Mouse (Mus musculus) hindbrain, postnatal 0 days (tissue): ENCODE data around the gene Spdye4b. TPM values are rescaled to one million over a fixed set of nuclear protein-coding genes. Genes with fewer than 3 reads are reported as not detected.
A peak's percentile ranks its signal among the peaks of the same experiment; 100 is the strongest.

ENCODE experiments used
- ATAC-seq: fragments of 200-750 bp; cut with Nextera tagmentation; 2 replicates; pipeline ENCODE4 v1.8.0; 2017; ENCODE audit warnings: mild to moderate bottlenecking, moderate TSS enrichment, moderate library complexity
- DNase-seq: peaks from one replicate; pipeline ENCODE4 v3.0.0-alpha.2; 2015; ENCODE audit warnings: low spot score
- H3K27ac ChIP-seq: fragments of 300-500 bp; sonication (generic); 2 replicates; pipeline ENCODE4 v1.5.1; 2014; ENCODE audit warnings: mild to moderate bottlenecking
- H3K27me3 ChIP-seq: fragments of 300-500 bp; sonication (generic); 2 replicates; pipeline ENCODE4 v1.6.1; 2014; ENCODE audit warnings: low read length, mixed read lengths; ENCODE audit not compliant: insufficient read depth
- H3K36me3 ChIP-seq: fragments of 300-500 bp; sonication (generic); 2 replicates; pipeline ENCODE4 v1.6.1; 2014; ENCODE audit warnings: low read length, mixed read lengths; ENCODE audit not compliant: insufficient read depth
- H3K4me1 ChIP-seq: fragments of 300-500 bp; sonication (generic); 2 replicates; pipeline ENCODE4 v1.6.1; 2014; ENCODE audit warnings: antibody characterized with exemption, low read length, mixed read lengths; ENCODE audit not compliant: insufficient read depth
- H3K4me2 ChIP-seq: fragments of 300-500 bp; sonication (generic); 2 replicates; pipeline ENCODE4 v1.6.1; 2014; ENCODE audit warnings: low read depth, mild to moderate bottlenecking, low read length, moderate library complexity, mixed read lengths
- H3K4me3 ChIP-seq: fragments of 300-500 bp; sonication (generic); 2 replicates; pipeline ENCODE4 v1.5.1; 2014; ENCODE audit warnings: low read length
- H3K9ac ChIP-seq: fragments of 300-500 bp; sonication (generic); replicated peaks from 2 replicates; pipeline ENCODE4 v1.6.1; 2014; ENCODE audit warnings: mild to moderate bottlenecking, low read length, moderate library complexity, mixed read lengths
- H3K9me3 ChIP-seq: fragments of 300-500 bp; sonication (generic); 2 replicates; pipeline ENCODE4 v1.6.1; 2016; ENCODE audit warnings: low read length, mixed read lengths
- CTCF ChIP-seq: IDR thresholded peaks from 2 replicates; pipeline ENCODE4 v1.5.1; 2016; ENCODE audit warnings: antibody characterized with exemption, control low read depth, low read depth
- WGBS: fragments of 180-500 bp; shearing (Covaris S2); extraction: QIAGEN DNeasy Blood & Tissue Kit; methylation state at CpG from one replicate; pipeline ENCODE4 v1.1.7; 2014; 5-methylcytosine and 5-hydroxymethylcytosine counted together
- microRNA-seq, 2 experiments: library from miRNA; unstranded; fragments of <30 nt; microRNA quantifications; one replicate each; pipeline ENCODE4; 2016
- polyA plus RNA-seq: library from polyadenylated mRNA; unstranded; fragments of >200 nt; fragmentation: Nextera tagmentation; extraction: Ambion mirVana; gene quantifications from 2 replicates; pipeline ENCODE4 v1.2.1, GENCODE M21; 2015
- total RNA-seq: library from RNA; depleted of rRNA; stranded (reverse); fragments of >200 nt; gene quantifications from 2 replicates; pipeline ENCODE4 v1.2.3, GENCODE M21; 2014; rRNA removed

Gene Spdye4b
- total and polyA plus RNA-seq, 2 experiments from 2014 or later, result not detected

DNA sequence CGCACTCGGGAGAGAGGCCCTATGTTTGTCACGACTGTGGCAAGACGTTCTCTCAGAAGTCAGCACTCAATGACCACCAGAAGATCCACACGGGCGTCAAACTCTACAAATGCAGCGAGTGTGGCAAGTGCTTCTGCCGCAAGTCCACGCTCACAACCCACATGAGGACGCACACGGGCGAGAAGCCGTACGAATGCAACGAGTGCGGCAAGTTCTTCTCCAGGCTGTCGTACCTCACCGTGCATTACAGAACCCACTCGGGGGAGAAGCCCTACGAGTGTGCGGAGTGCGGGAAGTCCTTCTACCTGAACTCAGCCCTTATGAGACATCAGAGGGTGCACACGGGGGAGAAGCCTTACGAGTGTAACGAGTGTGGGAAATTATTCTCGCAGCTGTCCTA lies 64.1 kb downstream of the Spdye4b start:
- H3K36me3 ChIP-seq, result peaks cover 72% of the 10 kb centered on the region
- TF ChIP-seq CTCF, result no peak
- H3K9me3 ChIP-seq, result no peaks in the 10 kb centered on the region
- WGBS, result 97% methylated on average over 26 of the region's 26 CpGs
- no peak overlapping the region for H3K9ac ChIP-seq
- no peak for ATAC-seq
- H3K27ac ChIP-seq, result no peak overlapping the region
- H3K4me3 ChIP-seq, result no peak overlapping the region
- no peaks in the 10 kb centered on the region for H3K4me1 ChIP-seq
- DNase-seq, result no peak
- H3K27me3 ChIP-seq, result no peaks in the 10 kb centered on the region
- no peak overlapping the region for H3K4me2 ChIP-seq

DNA sequence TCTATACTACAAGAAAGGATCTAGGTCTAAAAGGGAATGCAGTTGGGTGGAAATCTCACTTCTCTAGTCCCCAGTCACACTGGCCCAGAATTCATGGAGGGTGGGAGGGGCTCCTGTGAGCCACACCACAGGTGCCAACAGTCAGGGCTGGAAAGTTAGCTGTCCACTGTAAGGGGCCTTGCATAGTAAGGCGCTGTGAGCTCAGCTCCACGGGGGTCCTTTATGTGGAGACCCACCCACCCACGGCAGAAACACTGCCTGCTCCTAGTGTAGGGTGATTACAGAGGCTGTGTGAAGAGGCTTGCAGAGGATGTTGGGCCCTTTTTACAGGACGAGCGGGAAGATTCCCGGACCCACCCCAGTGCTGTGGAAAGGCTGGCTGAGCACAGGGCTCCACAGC lies 71.2 kb downstream of the Spdye4b start:
- Histone ChIP-seq H3K36me3 (peaks cover 53% of the 10 kb centered on the region), H3K4me2 (no peak overlapping the region), H3K4me1 (peaks cover 5% of the 10 kb centered on the region; the same call in 1 of the 2 replicates), H3K27ac (no peak overlapping the region), H3K4me3 (no peak overlapping the region), H3K9ac (no peak overlapping the region), H3K27me3 (no peaks in the 10 kb centered on the region; the same call in 1 of the 2 replicates), H3K9me3 (no peaks in the 10 kb centered on the region)
- no peak for DNase-seq
- WGBS, result 71% methylated on average over 6 of the region's 6 CpGs
- no peak for TF ChIP-seq CTCF
- no peak for ATAC-seq

DNA sequence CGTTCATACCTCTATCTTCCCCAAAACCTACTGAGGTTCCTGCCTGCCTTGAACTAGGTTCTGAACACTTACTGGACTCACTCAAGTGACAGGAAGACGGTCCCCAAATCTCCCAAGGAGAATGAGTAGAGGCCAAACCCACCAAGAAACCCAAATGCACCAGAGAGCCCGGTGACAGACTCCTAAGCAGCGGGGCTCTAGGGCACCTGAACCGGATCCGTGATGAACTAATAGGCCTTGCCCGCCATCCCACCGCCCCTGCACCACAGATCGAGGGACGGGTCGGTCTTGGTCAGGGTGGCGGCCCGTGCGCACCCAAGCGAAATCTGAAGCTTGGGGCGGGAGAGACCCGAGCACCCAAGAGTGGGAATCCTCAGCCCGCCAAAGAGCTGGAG lies 72.0 kb downstream of the Spdye4b start:
- H3K4me3 ChIP-seq, result 0 out of 2 replicates have a peak overlapping the region, but pooled peaks have one; percentile 29

DNA sequence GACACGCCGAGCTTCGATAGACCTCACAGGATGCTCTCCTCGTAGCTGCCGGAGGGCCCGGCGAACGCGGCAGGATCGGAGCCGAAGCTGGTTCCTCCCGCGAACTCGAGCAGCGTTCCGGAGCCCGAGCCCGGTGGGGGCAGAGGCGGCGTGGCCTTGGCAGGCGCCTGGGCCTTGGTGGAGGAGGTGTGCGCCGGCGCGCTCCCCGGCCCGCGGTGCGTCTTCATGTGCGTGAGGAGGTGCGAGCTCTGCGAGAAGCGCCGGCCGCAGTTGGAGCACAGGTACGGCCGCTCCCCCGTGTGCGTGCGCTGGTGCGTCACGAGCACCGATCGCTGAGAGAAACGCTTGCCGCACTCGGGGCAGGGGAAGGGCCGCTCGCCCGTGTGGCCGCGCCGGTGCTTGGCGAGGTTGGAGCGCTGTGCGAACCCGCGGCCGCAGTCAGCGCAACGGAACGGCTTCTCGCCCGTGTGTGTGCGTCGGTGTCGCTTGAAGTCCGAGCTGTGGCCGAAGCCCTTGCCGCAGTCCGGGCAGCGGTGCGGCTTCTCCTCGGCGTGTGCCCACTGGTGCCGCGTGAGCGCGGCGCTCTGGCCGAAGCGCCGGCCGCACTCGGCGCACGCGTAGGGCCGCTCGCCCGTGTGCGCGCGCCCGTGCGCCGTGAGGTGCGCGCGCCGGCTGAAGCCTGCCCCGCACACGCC lies 72.5 kb downstream of the Spdye4b start:
- no peak for DNase-seq
- H3K36me3 ChIP-seq, result peaks cover 47% of the 10 kb centered on the region
- H3K9ac ChIP-seq, result peak overlapping the region; percentile 21; the same call in 1 of the 2 replicates
- peak overlapping the region; percentile 48; the same call in 1 of the 2 replicates for H3K27ac ChIP-seq
- H3K4me3 ChIP-seq, result peak overlapping the region; percentile 29
- H3K9me3 ChIP-seq, result no peaks in the 10 kb centered on the region
- peak; percentile 36 for ATAC-seq
- no peaks in the 10 kb centered on the region; the same call in 1 of the 2 replicates for H3K27me3 ChIP-seq
- peak overlapping the region; percentile 52 for H3K4me2 ChIP-seq
- TF ChIP-seq CTCF, result no peak
- peaks cover 5% of the 10 kb centered on the region; the same call in 1 of the 2 replicates for H3K4me1 ChIP-seq
- WGBS, result 14% methylated on average over 100 of the region's 103 CpGs

More for the DNA sequence above, 72.0 kb downstream of the Spdye4b start:
- DNase-seq (no peak), ATAC-seq (no peak)
- peak overlapping the region; percentile 52; the same call in 1 of the 2 replicates for H3K4me2 ChIP-seq
- WGBS, result 59% methylated on average over 18 of the region's 18 CpGs
- H3K36me3 ChIP-seq, result peaks cover 51% of the 10 kb centered on the region
- H3K27me3 ChIP-seq, result no peaks in the 10 kb centered on the region; the same call in 1 of the 2 replicates
- no peak for TF ChIP-seq CTCF
- H3K9ac ChIP-seq, result no peak overlapping the region
- H3K4me1 ChIP-seq, result peaks cover 5% of the 10 kb centered on the region; the same call in 1 of the 2 replicates
- H3K9me3 ChIP-seq, result no peaks in the 10 kb centered on the region
- no peak overlapping the region for H3K27ac ChIP-seq

DNA sequence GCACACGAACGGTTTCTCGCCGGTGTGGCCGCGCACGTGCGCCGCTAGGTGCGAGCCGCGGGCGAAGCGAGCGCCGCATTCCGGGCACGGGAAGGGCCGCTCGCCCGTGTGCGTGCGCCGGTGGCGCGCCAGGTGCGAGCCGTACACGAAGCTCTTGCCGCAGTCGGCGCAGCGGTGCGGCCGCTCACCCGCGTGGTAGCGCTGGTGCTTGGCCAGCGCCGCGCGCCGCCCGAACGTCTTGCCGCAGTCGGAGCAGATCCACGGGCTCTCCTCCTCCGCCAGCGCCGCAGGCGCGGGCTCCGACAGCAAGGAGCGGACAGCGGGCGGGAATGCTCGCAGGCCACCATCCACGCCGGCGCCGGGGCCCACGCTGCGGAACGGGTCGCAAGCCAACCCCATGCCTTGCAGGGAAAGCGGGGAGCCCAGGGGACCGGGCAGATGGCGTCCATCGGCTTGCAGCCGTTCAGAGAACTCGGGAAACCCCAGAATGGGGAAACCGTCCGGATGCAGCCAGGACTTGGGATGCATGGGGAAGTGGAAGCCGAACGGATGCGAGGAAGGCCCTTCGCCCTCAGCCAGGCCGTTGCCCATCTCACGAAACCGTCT lies 73.2 kb downstream of the Spdye4b start:
- Histone ChIP-seq H3K4me1 (peaks cover 5% of the 10 kb centered on the region; the same call in 1 of the 2 replicates), H3K27ac (peak overlapping the region; percentile 48; the same call in 1 of the 2 replicates), H3K36me3 (peaks cover 49% of the 10 kb centered on the region), H3K4me3 (peak overlapping the region; percentile 29), H3K9me3 (no peaks in the 10 kb centered on the region), H3K27me3 (no peaks in the 10 kb centered on the region; the same call in 1 of the 2 replicates), H3K9ac (peak overlapping the region; percentile 21; the same call in 1 of the 2 replicates), H3K4me2 (peak overlapping the region; percentile 52)
- TF ChIP-seq CTCF, result no peak
- WGBS, result 11% methylated on average over 77 of the region's 81 CpGs
- DNase-seq (peak; percentile 68), ATAC-seq (peak; percentile 33; the same call in 1 of the 2 replicates)

Small RNAs within 50 kb of the gene (microRNA-seq; reads per million reads assigned to microRNA genes)
- 0 reads per million in 2 experiments for gene Gm44405

Other genes with a start within 250 kb of the Spdye4b start
- 613 and 715 TPM in 2 replicates for gene Fscn1, start 220.7 kb upstream of the Spdye4b start, total RNA-seq
- 412 and 457 TPM in 2 replicates for gene Fscn1, start 220.7 kb upstream of the Spdye4b start, polyA plus RNA-seq
- gene Rnf216, start 68.0 kb upstream of the Spdye4b start, total RNA-seq, result 28.0 and 32.7 TPM in 2 replicates
- gene Rnf216, start 68.0 kb upstream of the Spdye4b start, polyA plus RNA-seq, result 25.3 and 29.7 TPM in 2 replicates
- gene Olfr718-ps1, start 33.4 kb upstream of the Spdye4b start, total RNA-seq, result not detected in 2 replicates
- gene Olfr718-ps1, start 33.4 kb upstream of the Spdye4b start, polyA plus RNA-seq, result not detected in 2 replicates
- gene Rbak, start 242 bp upstream of the Spdye4b start, total RNA-seq, result 11.8 and 13.3 TPM in 2 replicates
- 9.3 and 10.0 TPM in 2 replicates for gene Rbak, start 242 bp upstream of the Spdye4b start, polyA plus RNA-seq
- 0.84 TPM in 1 of 2 replicates, not detected in the other for gene Spdye4a, start 45.9 kb downstream of the Spdye4b start, total RNA-seq
- not detected in 2 replicates for gene Spdye4a, start 45.9 kb downstream of the Spdye4b start, polyA plus RNA-seq
- gene Zfp12, start 54.1 kb downstream of the Spdye4b start, total RNA-seq, result 32.6 and 33.5 TPM in 2 replicates
- 12.2 and 12.3 TPM in 2 replicates for gene Zfp12, start 54.1 kb downstream of the Spdye4b start, polyA plus RNA-seq
- gene Zfp316, start 89.0 kb downstream of the Spdye4b start, total RNA-seq, result 28.0 and 31.3 TPM in 2 replicates
- 5.4 and 6.2 TPM in 2 replicates for gene Zfp316, start 89.0 kb downstream of the Spdye4b start, polyA plus RNA-seq
- 31.7 and 33.5 TPM in 2 replicates for gene Zfp853, start 112.6 kb downstream of the Spdye4b start, total RNA-seq
- gene Zfp853, start 112.6 kb downstream of the Spdye4b start, polyA plus RNA-seq, result 0.53 and 0.61 TPM in 2 replicates
- gene E130309D02Rik, start 134.3 kb downstream of the Spdye4b start, total RNA-seq, result 42.0 and 44.4 TPM in 2 replicates
- 21.7 and 23.9 TPM in 2 replicates for gene E130309D02Rik, start 134.3 kb downstream of the Spdye4b start, polyA plus RNA-seq
- 79.6 and 84.4 TPM in 2 replicates for gene Zdhhc4, start 148.2 kb downstream of the Spdye4b start, total RNA-seq
- gene Zdhhc4, start 148.2 kb downstream of the Spdye4b start, polyA plus RNA-seq, result 92.1 and 96.7 TPM in 2 replicates
- gene Grid2ip, start 176.3 kb downstream of the Spdye4b start, total RNA-seq, result 2.4 and 5.1 TPM in 2 replicates
- gene Grid2ip, start 176.3 kb downstream of the Spdye4b start, polyA plus RNA-seq, result 1.2 and 2.3 TPM in 2 replicates
- 91.8 and 108 TPM in 2 replicates for gene Kdelr2, start 222.8 kb downstream of the Spdye4b start, total RNA-seq
- gene Kdelr2, start 222.8 kb downstream of the Spdye4b start, polyA plus RNA-seq, result 140 and 143 TPM in 2 replicates